Mouse (Mus musculus) layer of hippocampus, adult 18-20 months (tissue): ENCODE results near the gene Wars. TPM values are rescaled to one million over a fixed set of nuclear protein-coding genes. Genes with fewer than 3 reads are reported as not detected.

ENCODE experiments used
- DNase-seq, 2 experiments: peaks; one replicate each; pipeline ENCODE4 v3.0.0; 2022; ENCODE audit warnings: low spot score in 2 of 2
- microRNA-seq, 2 experiments: library from miRNA; unstranded; fragments of <30 nt; microRNA quantifications; one replicate each; pipeline ENCODE4 v1.2.0; 2021
- total RNA-seq, 2 experiments: library from RNA; stranded (reverse); gene quantifications; 2 replicates each; pipeline ENCODE4 v1.2.3; 2021

Gene Wars
- total RNA-seq, 2 experiments from 2014 or later = 84.7 to 91.2 TPM

DNA sequence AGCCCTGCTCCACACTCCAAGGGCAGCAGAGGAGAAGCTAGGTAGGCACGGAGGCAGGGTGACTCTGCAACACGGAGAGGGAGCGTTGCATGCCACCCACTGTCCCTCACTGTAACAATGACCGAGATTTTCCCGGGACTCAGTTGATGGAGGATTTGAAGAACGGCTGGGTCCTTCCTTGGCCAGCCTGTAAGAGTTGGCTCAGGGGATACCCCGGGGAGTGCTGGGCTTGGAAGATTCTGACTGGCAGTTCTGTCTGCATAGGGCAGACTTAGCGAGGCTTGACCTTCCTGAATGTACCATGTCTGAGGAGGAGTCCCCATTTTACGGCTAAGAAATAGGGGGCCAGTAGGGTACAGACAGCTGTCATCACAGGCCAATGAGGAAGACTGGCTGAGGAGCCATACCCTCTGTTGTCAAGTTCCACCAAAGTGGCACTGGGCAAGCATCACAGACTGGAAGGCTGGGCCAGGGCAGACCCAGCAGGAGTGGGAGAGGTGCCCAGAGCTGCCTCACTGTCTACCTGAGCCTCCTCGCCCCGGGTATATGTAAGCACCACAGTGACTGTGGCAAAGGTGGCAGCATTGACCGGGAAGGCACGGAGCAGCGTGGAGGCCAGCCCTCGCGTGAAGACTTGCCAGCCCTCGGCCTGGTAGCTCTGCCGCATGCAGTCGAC, 67.6 kb downstream of the Wars start:
- no peak for DNase-seq

DNA sequence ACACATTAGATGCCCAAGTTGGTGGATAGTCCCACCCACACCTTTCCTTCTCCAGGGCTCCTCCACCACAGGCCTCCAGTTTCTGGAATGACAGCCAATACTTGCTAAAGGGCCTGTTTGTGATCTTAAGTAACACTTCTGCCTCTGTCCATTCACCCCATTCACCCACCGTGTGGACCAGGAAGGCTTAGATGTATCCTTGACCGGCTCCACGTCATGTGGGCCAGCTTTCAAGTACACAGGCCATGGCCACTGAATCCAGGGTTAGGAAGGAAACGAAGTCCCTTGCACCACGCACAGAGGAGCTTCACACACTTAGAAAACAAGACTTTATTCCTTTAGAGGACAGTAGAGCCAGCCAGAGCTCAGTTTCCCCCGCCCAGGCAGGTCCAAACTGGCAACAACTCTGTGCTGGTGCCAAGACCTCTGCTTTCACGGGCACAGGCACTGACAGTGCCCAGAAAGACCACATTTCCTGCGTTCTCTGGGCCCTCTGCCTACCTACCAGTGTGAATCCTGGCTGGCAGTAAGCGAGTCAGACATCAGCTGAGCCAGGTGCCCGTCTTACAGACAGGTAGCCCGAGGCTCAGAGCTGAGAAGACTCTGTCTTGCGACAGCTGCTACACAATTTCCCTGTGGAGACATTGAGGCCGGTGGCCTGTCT, 68.3 kb downstream of the Wars start:
- DNase-seq = no peak

DNA sequence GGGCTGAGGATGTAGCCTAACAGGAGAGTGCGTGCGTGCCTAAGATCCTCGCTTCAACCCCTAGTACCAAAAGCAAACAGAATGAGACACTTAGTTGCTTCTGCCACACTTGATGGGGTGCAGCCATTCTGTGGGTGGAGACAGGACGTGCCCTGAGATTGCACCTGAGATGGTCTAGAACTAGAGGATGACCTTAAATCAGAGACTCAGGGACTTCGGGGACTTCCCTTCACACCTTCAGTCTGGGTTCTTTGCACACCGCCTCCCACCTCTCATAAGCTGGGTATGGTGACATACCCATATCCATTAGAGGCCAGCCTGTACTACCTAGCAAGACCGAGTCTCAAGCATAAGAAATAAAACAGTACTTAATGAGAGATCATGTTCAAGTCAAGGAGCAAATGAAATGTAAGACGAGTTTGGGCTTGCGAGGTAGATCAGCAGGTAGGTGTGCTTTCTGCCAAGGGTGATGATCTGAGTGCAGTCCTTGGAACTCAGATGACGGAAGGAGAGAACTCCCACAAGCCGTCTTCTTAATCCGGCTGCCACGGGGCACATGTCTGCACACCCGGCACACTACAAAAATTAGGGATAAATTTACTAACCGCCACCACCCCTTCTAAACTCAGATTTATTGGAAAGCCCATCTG, 69.6 kb downstream of the Wars start:
- DNase-seq = no peak

DNA sequence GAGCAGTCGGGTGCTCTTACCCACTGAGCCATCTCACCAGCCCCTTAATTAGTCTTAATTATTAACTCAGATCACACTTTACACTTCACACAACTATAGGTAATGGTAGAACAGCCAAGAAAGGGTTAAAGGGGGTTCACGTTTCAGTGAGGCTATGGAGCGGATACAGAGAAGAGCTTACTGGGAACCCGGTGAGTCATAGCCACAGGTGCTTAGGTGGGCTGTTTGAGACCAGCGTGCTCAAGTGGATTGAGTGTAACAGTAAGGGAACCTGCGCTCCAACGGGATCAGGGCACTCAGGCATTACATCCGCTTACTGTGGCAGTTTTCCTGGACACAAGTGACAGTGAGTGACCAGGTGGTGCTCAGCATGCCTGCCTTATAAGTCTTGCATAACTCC, 70.9 kb downstream of the Wars start:
- no peak for DNase-seq

DNA sequence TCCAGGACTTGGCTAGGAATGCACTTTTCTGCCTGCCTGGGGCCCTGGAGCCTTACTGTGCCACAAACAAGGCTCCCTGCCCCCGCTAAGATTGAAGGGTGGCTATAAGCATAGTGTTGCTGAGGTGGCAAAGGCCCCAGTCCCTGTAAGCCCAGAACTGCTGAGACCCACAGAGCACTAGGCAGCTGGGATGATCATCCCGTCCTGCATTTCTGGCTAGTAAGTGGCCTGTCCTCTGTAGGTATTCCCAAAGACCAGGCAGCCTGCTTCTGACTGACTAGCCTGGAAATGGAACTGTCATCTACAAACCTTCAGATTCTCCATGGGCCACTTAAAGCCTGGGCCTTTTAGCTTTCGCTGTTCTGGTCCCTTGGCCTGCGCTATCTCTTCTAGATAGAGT, 73.5 kb downstream of the Wars start:
- DNase-seq = no peak

DNA sequence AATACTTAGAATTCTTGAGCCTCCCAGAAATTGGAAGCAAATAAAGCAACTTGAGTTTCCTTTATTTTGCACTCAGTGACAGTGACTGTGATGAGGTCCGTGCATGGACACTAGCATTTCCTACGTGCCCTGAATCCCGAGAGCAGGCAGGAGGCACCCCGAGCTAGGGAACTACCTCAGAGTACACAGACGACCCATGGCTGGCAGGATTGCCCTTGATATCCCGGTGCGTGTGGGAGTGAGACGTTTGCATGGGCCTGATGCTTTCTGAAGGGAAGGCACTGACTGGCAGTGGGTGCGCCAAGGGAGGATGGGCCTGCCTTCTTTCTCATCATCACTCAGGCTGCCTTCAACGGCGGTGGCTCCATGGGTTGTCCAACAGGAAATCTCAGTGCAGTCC, 77.4 kb downstream of the Wars start:
- DNase-seq = no peak

DNA sequence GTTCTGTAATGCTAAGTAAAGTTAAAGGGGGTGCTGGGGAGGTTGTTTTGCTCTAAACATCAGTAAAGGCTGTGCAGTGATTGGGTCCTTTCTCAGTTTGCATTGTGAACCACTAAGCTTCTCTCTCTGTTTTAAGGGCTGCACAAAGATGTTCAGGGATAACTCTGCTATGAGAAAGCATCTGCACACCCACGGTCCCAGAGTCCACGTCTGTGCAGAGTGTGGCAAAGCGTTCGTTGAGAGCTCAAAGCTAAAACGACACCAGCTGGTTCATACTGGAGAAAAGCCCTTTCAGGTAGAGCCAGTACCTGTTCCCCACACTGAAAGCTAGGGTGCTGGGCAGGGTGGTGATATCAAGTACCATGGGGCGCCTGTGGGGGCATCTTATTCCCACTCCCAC, 79.5 kb downstream of the Wars start:
- no peak for DNase-seq

DNA sequence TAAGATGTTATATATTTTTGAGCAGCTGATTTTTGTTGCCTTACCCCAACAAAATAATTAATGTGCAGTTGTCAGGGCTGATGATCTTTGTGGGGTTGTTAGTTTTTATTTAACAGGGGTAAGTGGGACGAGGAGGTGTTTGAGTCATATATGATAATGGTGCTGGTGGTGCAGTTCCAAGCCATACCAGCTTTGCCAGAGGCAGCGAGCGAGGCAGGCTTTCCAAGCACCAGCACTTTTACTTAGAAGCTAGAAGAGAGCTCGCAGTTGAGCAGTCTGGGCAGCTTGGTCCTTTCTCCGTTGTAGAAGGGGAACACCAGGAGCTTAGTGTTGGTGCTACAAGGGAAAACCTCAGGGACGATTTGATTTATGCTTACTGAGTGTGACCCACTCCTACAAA, 81.5 kb downstream of the Wars start:
- DNase-seq = no peak

DNA sequence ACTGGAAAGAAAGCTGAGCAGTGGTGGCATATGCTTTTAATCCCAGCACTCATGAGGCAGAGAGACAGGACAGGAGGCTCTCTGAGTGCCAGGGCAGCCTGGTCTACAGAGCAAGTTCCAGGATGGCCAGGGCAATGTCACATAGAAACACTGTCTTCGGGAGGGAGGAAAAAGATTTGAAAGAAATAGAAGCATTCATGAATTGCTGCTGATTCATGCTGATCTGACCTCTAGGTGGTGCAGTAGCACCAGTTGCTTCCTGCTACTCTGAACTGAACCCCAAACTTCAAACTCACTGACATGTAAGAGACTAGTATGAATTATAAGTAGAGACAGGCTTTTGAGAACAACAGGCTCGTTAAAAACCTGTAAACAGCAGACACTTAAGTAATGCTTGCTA, 82.8 kb downstream of the Wars start:
- peak in 1 of 2 experiments; percentile 61 for DNase-seq

DNA sequence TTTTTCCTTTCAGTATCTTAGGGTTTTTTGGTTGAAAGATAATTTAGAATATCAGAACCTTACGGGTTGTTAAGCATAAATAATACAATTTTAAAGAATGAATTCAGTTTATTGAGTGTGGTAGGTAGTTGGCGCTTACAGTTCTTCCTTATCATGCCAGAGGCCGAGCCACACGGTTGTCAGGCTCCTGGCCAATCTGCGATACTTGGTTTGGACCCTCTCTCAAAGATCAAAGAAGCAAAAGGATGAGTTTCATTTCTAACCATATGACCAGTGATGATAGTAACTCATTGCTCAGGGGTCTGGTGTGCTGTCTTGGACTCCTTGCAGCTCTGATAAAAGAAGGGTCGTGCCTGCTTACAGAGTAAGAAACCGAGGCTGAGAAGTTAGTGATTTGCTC, 83.7 kb downstream of the Wars start:
- no peak for DNase-seq

Small RNAs within 50 kb of the gene (microRNA-seq; reads per million reads assigned to microRNA genes)
- gene Mir345 = 49.8 to 57.5 reads per million in 2 experiments

Other genes with a start within 250 kb of the Wars start
- gene Degs2, start 191.9 kb downstream of the Wars start, total RNA-seq = 1 to 10 TPM; 2.6 to 5.4 TPM
- 10 to 100 TPM; 54.7 to 55.3 TPM for gene Yy1, start 101.2 kb downstream of the Wars start, total RNA-seq
- gene Slc25a29, start 58.3 kb downstream of the Wars start, total RNA-seq = 10 to 100 TPM; 22.6 to 24.4 TPM
- gene Slc25a47, start 58.1 kb downstream of the Wars start, total RNA-seq = 10 to 100 TPM; 10.4 to 10.5 TPM
- 10 to 100 TPM; 11.6 to 14.3 TPM for gene Wdr25, start 543 bp downstream of the Wars start, total RNA-seq
- gene Begain, start 174.0 kb upstream of the Wars start, total RNA-seq = 100 to 1,000 TPM; 133 to 144 TPM